Mouse (Mus musculus): Measurements from ENCODE around the gene Gbgt1.

DNA sequence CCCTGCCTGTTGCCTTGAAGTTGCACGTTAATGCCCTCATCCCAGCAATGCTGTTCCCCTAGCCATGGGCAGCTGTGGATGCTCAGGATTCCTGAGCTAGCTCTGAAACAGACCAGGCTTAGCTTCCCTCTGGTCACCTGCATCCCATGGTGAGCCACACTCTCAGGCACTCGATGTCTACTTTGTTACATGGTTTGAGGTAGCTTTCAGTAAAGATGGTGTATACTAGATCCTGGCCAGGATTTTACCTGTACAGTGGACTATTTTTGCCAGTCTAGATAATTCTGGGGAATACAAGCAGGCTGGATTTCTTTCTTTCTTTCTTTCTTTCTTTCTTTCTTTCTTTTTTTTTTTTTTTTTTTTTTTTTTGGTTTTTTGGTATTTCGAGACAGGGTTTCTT, 9.1 kb downstream of the Gbgt1 start, which contains the start of gene Gm10134:
- TF ChIP-seq POLR2A (IDR thresholded peaks at IDR 0.05; ENCODE audit: low read depth, low read length) (no peak), CTCF (IDR thresholded peaks at IDR 0.05; ENCODE audit: extremely low read depth, insufficient read length, insufficient replicate concordance, low read depth, low read length) (no peak)

Data from small intestine, adult 2 months (tissue).